Mouse (Mus musculus) limb, embryonic 14.5 days (tissue): ENCODE results near the gene Fam118b. TPM values are rescaled to one million over a fixed set of nuclear protein-coding genes. Genes with fewer than 3 reads are reported as not detected.

Experiments used
- ATAC-seq: fragments of 200-750 bp; cut with Nextera tagmentation; 2 replicates; pipeline ENCODE4 v1.8.0; 2017; ENCODE audit warnings: low read depth, moderate number of reproducible peaks, moderate TSS enrichment; ENCODE audit not compliant: low FRiP score
- DNase-seq: peaks from one replicate; pipeline ENCODE4 v3.0.0-alpha.2; 2015; ENCODE audit warnings: low spot score
- H3K27ac ChIP-seq: fragments of 300-500 bp; sonication (generic); replicated peaks from 2 replicates; pipeline ENCODE4 v1.5.1; 2014; ENCODE audit warnings: low read depth, mild to moderate bottlenecking, low read length, moderate library complexity, mixed read lengths
- H3K27me3 ChIP-seq: fragments of 300-500 bp; sonication (generic); 2 replicates; pipeline ENCODE4 v1.6.1; 2014; ENCODE audit warnings: low read length, mixed read lengths; ENCODE audit not compliant: control insufficient read depth, insufficient read depth
- H3K36me3 ChIP-seq: fragments of 300-500 bp; sonication (generic); 2 replicates; pipeline ENCODE4 v1.6.1; 2014; ENCODE audit warnings: mild to moderate bottlenecking, low read length, moderate library complexity, mixed read lengths; ENCODE audit not compliant: control insufficient read depth, insufficient read depth
- H3K4me1 ChIP-seq: fragments of 300-500 bp; sonication (generic); 2 replicates; pipeline ENCODE4 v1.6.1; 2014; ENCODE audit warnings: antibody characterized with exemption, low read length, mixed read lengths; ENCODE audit not compliant: control insufficient read depth, insufficient read depth
- H3K4me2 ChIP-seq: fragments of 300-500 bp; sonication (generic); replicated peaks from 2 replicates; pipeline ENCODE4 v1.6.1; 2014; ENCODE audit warnings: low read depth, mild to moderate bottlenecking, low read length, moderate library complexity; ENCODE audit not compliant: severe bottlenecking
- H3K4me3 ChIP-seq: fragments of 300-500 bp; sonication (generic); replicated peaks from 2 replicates; pipeline ENCODE4 v1.5.1; 2014; ENCODE audit warnings: low read length
- H3K9ac ChIP-seq: fragments of 300-500 bp; sonication (generic); 2 replicates; pipeline ENCODE4 v1.6.1; 2014; ENCODE audit warnings: mild to moderate bottlenecking, low read depth, low read length, moderate library complexity; ENCODE audit not compliant: severe bottlenecking
- H3K9me3 ChIP-seq: fragments of 300-500 bp; sonication (generic); 2 replicates; pipeline ENCODE4 v1.6.1; 2016; ENCODE audit warnings: low read length; ENCODE audit not compliant: control insufficient read depth
- POLR2A ChIP-seq: fragments of 200-500 bp; IDR thresholded peaks from 2 replicates; pipeline ENCODE4 v1.8.0; 2012; ENCODE audit warnings: inconsistent platforms, mild to moderate bottlenecking, moderate library complexity, borderline replicate concordance; ENCODE audit not compliant: insufficient read depth, insufficient read length; ENCODE audit errors: extremely low read depth
- WGBS: fragments of 180-500 bp; shearing (Covaris S2); extraction: QIAGEN DNeasy Blood & Tissue Kit; methylation state at CpG from one replicate; pipeline ENCODE4 v1.1.7; 2014; 5-methylcytosine and 5-hydroxymethylcytosine counted together
- polyA plus RNA-seq, 2 experiments: library from polyadenylated mRNA; depleted of rRNA in 1 of 2; stranded (reverse) in 1 of 2; unstranded in 1 of 2; fragments of >200 nt; fragmentation: Nextera tagmentation in 1 of 2; extraction: Ambion mirVana in 1 of 2; gene quantifications; 2 replicates each; pipeline versions ENCODE4 v1.2.1 to v1.2.3; 2012 to 2014

The Fam118b gene
- polyA plus RNA-seq, 2 experiments = 29.6 to 45.3 TPM

DNA sequence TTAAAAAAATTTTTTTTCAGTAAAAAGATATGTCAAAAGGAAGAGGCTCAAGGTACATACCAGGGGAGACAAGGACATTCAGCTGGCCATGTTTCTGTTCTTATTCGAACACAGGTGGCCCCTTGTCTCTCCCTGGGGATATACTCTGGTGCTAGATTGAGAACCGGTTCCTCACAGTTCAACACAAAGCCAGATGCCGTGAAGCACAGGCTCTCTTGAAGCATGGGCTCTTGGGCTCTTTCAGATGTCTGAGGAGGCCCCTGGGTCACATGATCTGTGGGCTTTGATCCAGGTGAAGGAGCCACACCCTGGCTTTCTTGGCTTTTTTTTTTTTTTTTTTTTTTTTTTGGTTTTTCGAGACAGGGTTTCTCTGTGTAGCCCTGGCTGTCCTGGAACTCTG, 81.2 kb downstream of the Fam118b start:
- no peaks in the 10 kb centered on the region for H3K27me3 ChIP-seq
- ATAC-seq = no peak
- H3K9ac ChIP-seq = no peak overlapping the region
- peaks cover 45% of the 10 kb centered on the region for H3K36me3 ChIP-seq
- TF ChIP-seq POLR2A = no peak
- no peak for DNase-seq
- no peak overlapping the region for H3K4me3 ChIP-seq
- no peaks in the 10 kb centered on the region for H3K4me1 ChIP-seq
- H3K4me2 ChIP-seq = no peak overlapping the region
- no peak overlapping the region for H3K27ac ChIP-seq
- whole genome bisulfite sequencing = 75% methylated on average over 4 of the region's 4 CpGs
- H3K9me3 ChIP-seq = no peaks in the 10 kb centered on the region

DNA sequence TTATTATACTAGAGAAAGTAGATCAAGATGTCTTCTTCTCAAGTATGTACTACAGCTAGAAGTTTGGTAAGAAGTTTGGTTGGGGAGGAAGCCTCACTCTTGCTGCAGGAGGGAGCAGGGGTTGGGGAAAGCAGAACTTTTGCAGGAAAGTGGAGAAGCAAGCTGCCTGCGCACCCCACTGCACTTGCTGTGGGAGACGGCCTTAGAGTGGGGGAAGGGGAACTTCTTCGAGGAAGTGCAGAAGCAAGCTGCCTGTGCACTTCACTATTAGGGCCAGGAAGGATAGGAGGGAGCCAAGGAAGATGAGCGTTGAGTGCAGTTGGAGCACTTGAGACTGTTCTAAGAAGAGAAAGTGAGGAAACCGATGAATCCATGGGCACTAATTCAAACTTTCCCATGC, 84.2 kb downstream of the Fam118b start:
- Histone ChIP-seq H3K4me1 (no peaks in the 10 kb centered on the region), H3K4me2 (no peak overlapping the region), H3K27ac (no peak overlapping the region), H3K9me3 (no peaks in the 10 kb centered on the region), H3K27me3 (no peaks in the 10 kb centered on the region), H3K9ac (no peak overlapping the region), H3K4me3 (no peak overlapping the region), H3K36me3 (peaks cover 16% of the 10 kb centered on the region)
- no peak for TF ChIP-seq POLR2A
- DNase-seq (no peak), ATAC-seq (no peak)
- WGBS = 74% methylated on average over 5 of the region's 5 CpGs

DNA sequence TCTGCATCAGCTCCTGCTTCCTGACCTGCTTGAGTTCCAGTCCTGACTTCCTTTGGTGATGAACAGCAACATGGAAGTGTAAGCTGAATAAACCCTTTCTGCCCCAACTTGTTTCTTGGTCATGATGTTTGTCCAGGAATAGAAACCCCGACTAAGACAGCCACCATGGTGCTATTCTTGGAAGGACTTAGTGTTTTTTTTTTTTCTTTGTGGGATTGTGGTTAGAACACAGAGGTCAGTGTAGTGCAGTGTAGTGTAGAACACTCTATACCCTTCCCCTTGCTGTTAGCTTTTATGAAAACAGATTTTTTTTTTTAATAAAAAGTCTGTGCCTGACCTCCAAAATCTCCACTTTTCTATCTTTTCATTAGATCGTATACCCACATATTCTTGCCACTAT, 84.8 kb downstream of the Fam118b start:
- WGBS = 86% methylated on average over 2 of the region's 2 CpGs
- H3K36me3 ChIP-seq = peaks cover 12% of the 10 kb centered on the region
- no peak overlapping the region for H3K4me3 ChIP-seq
- TF ChIP-seq POLR2A = no peak
- no peaks in the 10 kb centered on the region for H3K27me3 ChIP-seq
- ATAC-seq (no peak), DNase-seq (no peak)
- no peak overlapping the region for H3K9ac ChIP-seq
- no peak overlapping the region for H3K4me2 ChIP-seq
- no peaks in the 10 kb centered on the region for H3K4me1 ChIP-seq
- no peak overlapping the region for H3K27ac ChIP-seq
- H3K9me3 ChIP-seq = no peaks in the 10 kb centered on the region

DNA sequence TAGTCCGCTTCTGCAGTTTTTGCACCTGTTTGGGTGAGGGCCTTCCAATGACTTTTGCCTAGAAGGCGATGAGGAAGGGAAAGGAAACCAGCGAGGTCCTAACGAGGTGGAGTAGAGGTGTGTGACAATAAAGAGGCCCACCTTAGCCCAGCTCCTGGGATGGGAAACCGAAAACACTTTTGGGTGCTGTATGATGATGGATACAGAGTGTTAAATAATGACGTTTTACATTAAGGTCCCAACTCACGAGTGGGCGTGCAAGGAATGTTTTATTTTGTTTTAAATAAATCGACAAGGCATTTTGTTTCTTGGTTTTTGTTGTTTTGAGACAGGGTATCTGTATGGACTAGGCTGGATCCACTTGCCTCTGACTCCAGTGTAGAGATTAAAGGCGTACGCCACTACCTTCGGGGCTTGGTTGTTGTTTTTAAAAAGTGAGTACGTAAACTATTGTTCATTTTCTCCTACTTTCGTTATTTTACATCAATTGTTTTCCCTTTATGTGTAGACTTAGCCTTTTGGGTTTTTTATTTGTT, 91.4 kb downstream of the Fam118b start:
- no peak overlapping the region for H3K27ac ChIP-seq
- DNase-seq (no peak), ATAC-seq (0 out of 2 replicates have a peak, but pooled peaks have one; percentile 4)
- no peaks in the 10 kb centered on the region for H3K27me3 ChIP-seq
- 55% methylated on average over 14 of the region's 14 CpGs for WGBS
- H3K36me3 ChIP-seq = no peaks in the 10 kb centered on the region
- TF ChIP-seq POLR2A = no peak
- H3K4me2 ChIP-seq = peak overlapping the region; percentile 26
- H3K4me3 ChIP-seq = peak overlapping the region; percentile 58
- H3K9me3 ChIP-seq = no peaks in the 10 kb centered on the region
- peak overlapping the region; percentile 64; the same call in 1 of the 2 replicates for H3K9ac ChIP-seq
- peaks cover 4% of the 10 kb centered on the region for H3K4me1 ChIP-seq

DNA sequence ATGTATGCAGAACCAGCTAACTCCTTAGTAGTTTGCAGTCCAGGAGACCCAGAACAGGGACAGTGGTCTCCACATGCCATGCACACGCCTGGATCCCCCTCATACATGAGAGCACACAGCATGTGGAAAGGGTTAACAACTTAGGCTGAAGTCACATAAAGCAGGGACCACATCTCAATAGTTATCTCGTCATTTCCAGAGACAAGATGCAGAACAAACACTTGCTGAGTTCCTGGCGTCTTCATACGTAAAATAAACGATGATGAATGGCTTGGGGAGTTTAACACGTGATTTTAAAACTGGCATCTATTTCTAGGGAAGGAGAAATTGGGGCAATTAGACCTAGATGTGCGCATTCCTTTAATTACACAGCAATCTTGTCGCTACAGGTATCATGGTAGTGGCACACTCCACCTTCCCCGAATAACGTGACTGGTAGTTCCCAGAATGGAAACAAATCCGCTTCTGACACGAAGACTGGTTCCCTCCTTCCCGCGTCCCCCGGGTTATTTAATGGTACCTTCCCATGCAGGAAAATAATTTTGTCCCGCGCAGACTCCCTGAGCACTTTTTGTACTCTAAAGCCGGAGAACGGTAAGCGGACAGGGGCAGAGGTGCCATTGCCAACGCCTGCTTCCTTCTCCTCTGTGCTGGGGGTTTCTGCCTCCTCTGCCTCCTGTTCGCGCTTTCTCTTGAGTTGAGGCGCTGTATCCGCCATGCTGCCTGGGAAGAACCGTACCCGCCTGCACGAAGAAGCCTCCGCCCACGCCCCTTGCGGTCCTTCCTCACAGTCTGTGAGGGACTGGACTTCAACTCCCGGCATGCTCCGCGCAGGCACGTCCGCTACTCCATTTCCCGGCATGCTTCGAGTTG, 92.1 kb downstream of the Fam118b start, which contains the start of gene Dcps:
Gene Dcps, minus strand, starts transcription at position 811 of the 873 bp plus-strand sequence.
- DNase-seq = peak; percentile 94
- peaks cover 4% of the 10 kb centered on the region; the same call in 1 of the 2 replicates for H3K36me3 ChIP-seq
- WGBS = under 1% methylated on average over 38 of the region's 38 CpGs
- ATAC-seq = peak; percentile 98
- H3K27ac ChIP-seq = peak within 1 kb of the TSS; percentile 80
- H3K9ac ChIP-seq = peak within 1 kb of the TSS; percentile 64
- H3K4me1 ChIP-seq = peaks cover 4% of the 10 kb centered on the region
- H3K9me3 ChIP-seq = no peaks in the 10 kb centered on the region
- no peaks in the 10 kb centered on the region for H3K27me3 ChIP-seq
- TF ChIP-seq POLR2A = peak; percentile 70; the same call in 1 of the 2 replicates
- peak within 1 kb of the TSS; percentile 81 for H3K4me2 ChIP-seq
- peak within 1 kb of the TSS; percentile 58 for H3K4me3 ChIP-seq
